Mouse (Mus musculus): ENCODE measurements around the gene Hs2st1. TPM values are rescaled to one million over a fixed set of nuclear protein-coding genes. Genes with fewer than 3 reads are reported as not detected.

Gene Hs2st1
- polyA plus RNA-seq, 1 experiment from 2014 or later: 6.6 TPM

DNA sequence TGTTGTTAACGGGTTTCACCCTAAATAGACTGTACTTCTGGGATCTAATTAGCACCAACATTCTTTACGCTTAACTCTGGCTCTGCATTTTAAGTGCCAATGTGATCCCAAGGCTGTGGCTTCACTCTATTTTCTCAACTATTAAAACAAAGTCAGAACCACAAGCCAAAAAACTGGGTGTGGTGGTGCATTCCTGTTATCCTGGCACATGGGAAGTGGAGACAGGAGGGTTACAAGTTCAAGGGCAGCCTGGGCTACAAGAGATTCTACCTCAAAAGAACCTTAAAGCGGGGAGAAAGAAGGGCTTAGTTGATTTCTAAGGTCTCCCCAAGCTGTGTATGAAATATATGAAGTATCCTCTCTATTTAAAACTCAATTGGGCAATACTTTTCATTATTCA, 133.9 kb downstream of the Hs2st1 start:
- Histone ChIP-seq H3K4me3 (ENCODE audit: low read length) (no peak overlapping the region), H3K4me1 (ENCODE audit: control insufficient read depth, insufficient read depth, low read length) (no peaks in the 10 kb centered on the region), H3K27me3 (ENCODE audit: control insufficient read depth, insufficient read depth, low read length) (no peaks in the 10 kb centered on the region), H3K9me3 (replicated peaks; ENCODE audit: control insufficient read depth, low read length) (no peaks in the 10 kb centered on the region), H3K36me3 (ENCODE audit: control insufficient read depth, insufficient read depth) (peaks cover 7% of the 10 kb centered on the region; the same call in 1 of the 2 replicates), H3K27ac (ENCODE audit: low read length) (no peak overlapping the region), H3K4me2 (ENCODE audit: low read depth, low read length) (no peak overlapping the region), H3K9ac (ENCODE audit: low read length) (no peak overlapping the region)
- ATAC-seq (replicated peaks; ENCODE audit: extremely low read depth, insufficient read depth, low FRiP score): no peak
- WGBS: 84% methylated on average over 3 of the region's 3 CpGs

DNA sequence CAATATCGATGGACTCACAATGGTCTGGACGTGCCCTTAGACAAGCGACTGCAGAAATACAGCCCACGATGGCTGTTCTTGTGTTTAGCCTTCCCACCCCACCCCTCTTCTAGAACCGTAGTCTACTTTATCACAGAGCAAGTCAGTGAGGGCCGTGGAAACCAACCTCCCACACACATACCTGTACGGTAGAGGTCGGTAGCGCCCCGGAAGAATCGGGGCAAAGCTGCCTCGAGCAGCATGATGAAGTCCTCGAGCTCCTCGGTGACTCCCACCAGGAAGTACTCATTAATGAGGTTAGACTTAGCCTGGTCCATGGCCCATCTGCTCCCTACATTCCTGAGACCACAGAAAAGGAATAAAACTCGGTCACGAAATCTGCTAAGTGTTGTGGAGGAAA, 134.7 kb downstream of the Hs2st1 start:
- no peaks in the 10 kb centered on the region for H3K4me1 ChIP-seq (ENCODE audit: control insufficient read depth, insufficient read depth, low read length)
- no peak overlapping the region for H3K4me3 ChIP-seq (ENCODE audit: low read length)
- H3K4me2 ChIP-seq (ENCODE audit: low read depth, low read length): no peak overlapping the region
- no peaks in the 10 kb centered on the region for H3K27me3 ChIP-seq (ENCODE audit: control insufficient read depth, insufficient read depth, low read length)
- H3K27ac ChIP-seq (ENCODE audit: low read length): no peak overlapping the region
- ATAC-seq (replicated peaks; ENCODE audit: extremely low read depth, insufficient read depth, low FRiP score): no peak
- H3K9me3 ChIP-seq (replicated peaks; ENCODE audit: control insufficient read depth, low read length): no peaks in the 10 kb centered on the region
- 92% methylated on average over 16 of the region's 16 CpGs for WGBS
- no peak overlapping the region for H3K9ac ChIP-seq (ENCODE audit: low read length)
- peaks cover 7% of the 10 kb centered on the region; the same call in 1 of the 2 replicates for H3K36me3 ChIP-seq (ENCODE audit: control insufficient read depth, insufficient read depth)

DNA sequence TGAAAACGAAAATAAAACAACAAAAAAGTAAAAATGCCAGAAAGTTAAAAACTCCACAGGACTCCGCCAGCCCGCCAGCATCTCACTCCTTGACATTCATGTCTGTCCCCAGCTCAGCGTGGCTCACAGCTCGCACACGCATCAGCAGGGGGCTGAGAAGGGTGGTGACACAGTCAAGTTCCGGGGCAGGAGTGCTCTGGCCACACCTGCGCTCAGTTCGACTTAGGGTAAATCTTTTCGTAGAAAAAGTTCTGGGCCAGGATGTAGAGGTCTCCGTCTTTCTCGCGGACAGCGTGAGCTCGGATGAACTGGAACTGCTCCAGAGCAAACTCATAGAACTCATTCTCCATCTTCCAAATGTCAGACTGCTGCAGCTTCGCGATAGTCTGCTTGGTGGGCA, 135.7 kb downstream of the Hs2st1 start:
- WGBS: 89% methylated on average over 17 of the region's 17 CpGs
- Histone ChIP-seq H3K9ac (ENCODE audit: low read length) (no peak overlapping the region), H3K9me3 (replicated peaks; ENCODE audit: control insufficient read depth, low read length) (no peaks in the 10 kb centered on the region), H3K4me3 (ENCODE audit: low read length) (no peak overlapping the region), H3K27me3 (ENCODE audit: control insufficient read depth, insufficient read depth, low read length) (no peaks in the 10 kb centered on the region), H3K4me1 (ENCODE audit: control insufficient read depth, insufficient read depth, low read length) (no peaks in the 10 kb centered on the region), H3K36me3 (ENCODE audit: control insufficient read depth, insufficient read depth) (peaks cover 7% of the 10 kb centered on the region; the same call in 1 of the 2 replicates), H3K4me2 (ENCODE audit: low read depth, low read length) (no peak overlapping the region), H3K27ac (ENCODE audit: low read length) (no peak overlapping the region)
- no peak for ATAC-seq (replicated peaks; ENCODE audit: extremely low read depth, insufficient read depth, low FRiP score)

- Histone ChIP-seq H3K9ac (ENCODE audit: low read length) (no peak overlapping the region), H3K36me3 (ENCODE audit: control insufficient read depth, insufficient read depth) (peaks cover 7% of the 10 kb centered on the region; the same call in 1 of the 2 replicates), H3K9me3 (replicated peaks; ENCODE audit: control insufficient read depth, low read length) (no peaks in the 10 kb centered on the region), H3K4me3 (ENCODE audit: low read length) (no peak overlapping the region), H3K27me3 (ENCODE audit: control insufficient read depth, insufficient read depth, low read length) (no peaks in the 10 kb centered on the region), H3K27ac (ENCODE audit: low read length) (no peak overlapping the region), H3K4me1 (ENCODE audit: control insufficient read depth, insufficient read depth, low read length) (no peaks in the 10 kb centered on the region), H3K4me2 (ENCODE audit: low read depth, low read length) (no peak overlapping the region)
- 73% methylated on average over 7 of the region's 7 CpGs for WGBS
- ATAC-seq (replicated peaks; ENCODE audit: extremely low read depth, insufficient read depth, low FRiP score): no peak
Measured at GRCm38 (mm10) chr3:144433039-144433438, 136.9 kb downstream of the Hs2st1 start.

GRCm38 (mm10) chr3:144432143-144432577, 137.8 kb downstream of the Hs2st1 start:
- 65% methylated on average over 10 of the region's 10 CpGs for WGBS
- ATAC-seq (replicated peaks; ENCODE audit: extremely low read depth, insufficient read depth, low FRiP score): no peak
- no peaks in the 10 kb centered on the region for H3K27me3 ChIP-seq (ENCODE audit: control insufficient read depth, insufficient read depth, low read length)
- H3K36me3 ChIP-seq (ENCODE audit: control insufficient read depth, insufficient read depth): peaks cover 7% of the 10 kb centered on the region; the same call in 1 of the 2 replicates
- H3K4me1 ChIP-seq (ENCODE audit: control insufficient read depth, insufficient read depth, low read length): no peaks in the 10 kb centered on the region
- H3K4me3 ChIP-seq (ENCODE audit: low read length): no peak overlapping the region
- no peak overlapping the region for H3K27ac ChIP-seq (ENCODE audit: low read length)
- no peak overlapping the region for H3K9ac ChIP-seq (ENCODE audit: low read length)
- H3K9me3 ChIP-seq (replicated peaks; ENCODE audit: control insufficient read depth, low read length): no peaks in the 10 kb centered on the region
- H3K4me2 ChIP-seq (ENCODE audit: low read depth, low read length): no peak overlapping the region

GRCm38 (mm10) chr3:144428514-144429431, 141.2 kb downstream of the Hs2st1 start:
- Histone ChIP-seq H3K27ac (ENCODE audit: low read length) (no peak overlapping the region), H3K36me3 (ENCODE audit: control insufficient read depth, insufficient read depth) (no peaks in the 10 kb centered on the region), H3K9me3 (replicated peaks; ENCODE audit: control insufficient read depth, low read length) (no peaks in the 10 kb centered on the region), H3K9ac (ENCODE audit: low read length) (no peak overlapping the region), H3K4me3 (ENCODE audit: low read length) (no peak overlapping the region), H3K27me3 (ENCODE audit: control insufficient read depth, insufficient read depth, low read length) (no peaks in the 10 kb centered on the region), H3K4me1 (ENCODE audit: control insufficient read depth, insufficient read depth, low read length) (no peaks in the 10 kb centered on the region), H3K4me2 (ENCODE audit: low read depth, low read length) (no peak overlapping the region)
- WGBS: 73% methylated on average over 8 of the region's 8 CpGs
- ATAC-seq (replicated peaks; ENCODE audit: extremely low read depth, insufficient read depth, low FRiP score): no peak

DNA sequence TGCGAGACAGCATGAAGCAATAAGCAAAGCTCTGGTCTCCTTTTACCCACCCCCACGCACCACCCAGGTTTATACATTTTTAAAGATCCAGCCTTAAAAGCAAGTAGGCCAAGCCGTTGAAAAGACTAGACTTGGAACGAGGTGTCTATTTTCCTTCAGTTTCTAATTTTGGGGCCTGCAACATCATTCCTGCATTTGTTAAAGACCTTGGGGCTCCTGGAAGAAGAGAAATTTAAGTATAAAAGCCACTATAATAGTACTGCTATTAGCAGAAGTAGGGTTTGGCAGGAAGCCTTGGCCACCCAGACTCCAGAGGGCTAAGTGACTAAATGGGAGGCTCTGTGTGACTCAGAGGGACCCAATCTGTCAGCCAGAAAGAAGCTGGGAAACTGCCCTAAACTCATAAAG, 144.9 kb downstream of the Hs2st1 start:
- Histone ChIP-seq H3K27ac (ENCODE audit: low read length) (no peak overlapping the region), H3K4me1 (ENCODE audit: control insufficient read depth, insufficient read depth, low read length) (no peaks in the 10 kb centered on the region), H3K9me3 (replicated peaks; ENCODE audit: control insufficient read depth, low read length) (no peaks in the 10 kb centered on the region), H3K27me3 (ENCODE audit: control insufficient read depth, insufficient read depth, low read length) (no peaks in the 10 kb centered on the region), H3K4me3 (ENCODE audit: low read length) (no peak overlapping the region), H3K4me2 (ENCODE audit: low read depth, low read length) (no peak overlapping the region), H3K9ac (ENCODE audit: low read length) (no peak overlapping the region), H3K36me3 (ENCODE audit: control insufficient read depth, insufficient read depth) (no peaks in the 10 kb centered on the region)
- no peak for ATAC-seq (replicated peaks; ENCODE audit: extremely low read depth, insufficient read depth, low FRiP score)
- 84% methylated on average over 4 of the region's 4 CpGs for WGBS

GRCm38 (mm10) chr3:144421404-144422180, 148.4 kb downstream of the Hs2st1 start:
- H3K4me2 ChIP-seq (ENCODE audit: low read depth, low read length): no peak overlapping the region
- H3K36me3 ChIP-seq (ENCODE audit: control insufficient read depth, insufficient read depth): no peaks in the 10 kb centered on the region
- ATAC-seq (replicated peaks; ENCODE audit: extremely low read depth, insufficient read depth, low FRiP score): no peak
- H3K27ac ChIP-seq (ENCODE audit: low read length): no peak overlapping the region
- H3K9me3 ChIP-seq (replicated peaks; ENCODE audit: control insufficient read depth, low read length): no peaks in the 10 kb centered on the region
- no peaks in the 10 kb centered on the region for H3K4me1 ChIP-seq (ENCODE audit: control insufficient read depth, insufficient read depth, low read length)
- no peak overlapping the region for H3K4me3 ChIP-seq (ENCODE audit: low read length)
- no peak overlapping the region for H3K9ac ChIP-seq (ENCODE audit: low read length)
- WGBS: 59% methylated on average over 7 of the region's 7 CpGs
- H3K27me3 ChIP-seq (ENCODE audit: control insufficient read depth, insufficient read depth, low read length): no peaks in the 10 kb centered on the region

DNA sequence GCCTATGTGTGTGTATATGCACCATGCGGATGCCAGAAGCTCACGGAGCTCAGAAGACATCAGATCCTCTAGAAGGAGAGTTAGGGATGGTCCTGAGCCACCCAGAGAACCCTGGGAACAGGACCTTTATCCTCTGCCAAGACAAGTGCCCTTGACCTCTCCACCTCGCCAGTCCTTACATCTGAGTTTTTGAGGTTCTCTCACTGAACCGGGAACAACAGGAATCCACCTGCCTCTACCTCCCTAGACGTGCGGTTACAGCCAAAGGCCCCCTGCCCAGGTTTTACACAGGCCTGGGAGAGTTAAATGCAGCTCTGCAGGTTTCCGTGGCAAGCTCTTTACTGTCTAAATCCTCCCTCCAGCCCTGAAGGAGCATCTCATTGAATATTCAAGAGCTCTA, 156.2 kb downstream of the Hs2st1 start:
- Histone ChIP-seq H3K36me3 (ENCODE audit: control insufficient read depth, insufficient read depth) (no peaks in the 10 kb centered on the region), H3K4me3 (ENCODE audit: low read length) (no peak overlapping the region), H3K4me1 (ENCODE audit: control insufficient read depth, insufficient read depth, low read length) (peaks cover 5% of the 10 kb centered on the region), H3K4me2 (ENCODE audit: low read depth, low read length) (no peak overlapping the region), H3K9ac (ENCODE audit: low read length) (no peak overlapping the region), H3K9me3 (replicated peaks; ENCODE audit: control insufficient read depth, low read length) (no peaks in the 10 kb centered on the region; the same call in 1 of the 2 replicates), H3K27ac (ENCODE audit: low read length) (no peak overlapping the region), H3K27me3 (ENCODE audit: control insufficient read depth, insufficient read depth, low read length) (no peaks in the 10 kb centered on the region)
- 76% methylated on average over 7 of the region's 7 CpGs for WGBS
- ATAC-seq (replicated peaks; ENCODE audit: extremely low read depth, insufficient read depth, low FRiP score): no peak
